Mouse (Mus musculus): ENCODE data around the gene Habp2.
A peak's percentile ranks its signal among the peaks of the same experiment; 100 is the strongest.
"Not testable (repeated sequence)": the region's sequence is repeated elsewhere in the genome, so short reads cannot be mapped to it uniquely, and the experiment has no call there.

Habp2 gene

GRCm38 (mm10) chr19:56296668-56297067 lies 9.7 kb downstream of the Habp2 start:
- no peak for DNase-seq (ENCODE audit: extremely low spot score)

GRCm38 (mm10) chr19:56297264-56297663 lies 10.3 kb downstream of the Habp2 start:
- no peak for DNase-seq (ENCODE audit: extremely low spot score)

- no peak for DNase-seq (ENCODE audit: extremely low spot score)
Observed at GRCm38 (mm10) chr19:56300835-56301234, 13.9 kb downstream of the Habp2 start.

DNA sequence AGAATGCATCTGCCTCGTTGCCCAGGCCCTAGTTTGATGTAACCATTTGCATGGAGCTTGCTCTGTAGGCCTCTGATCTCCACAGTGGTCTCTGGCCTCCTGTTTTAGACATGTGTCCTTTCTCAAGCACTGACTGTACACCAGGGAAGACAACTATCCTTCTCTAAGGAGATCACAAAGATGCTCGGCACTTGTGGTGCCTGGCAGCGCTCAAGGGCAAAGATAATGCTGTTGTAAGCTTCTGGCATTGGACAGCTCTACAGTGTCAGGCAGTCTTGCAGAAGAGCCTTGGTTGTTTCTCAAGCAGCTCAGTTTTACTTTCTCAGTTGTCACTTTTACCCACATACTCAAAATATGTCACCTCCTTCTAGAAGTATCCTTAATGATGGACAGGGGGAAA lies 29.6 kb downstream of the Habp2 start:
- DNase-seq (ENCODE audit: extremely low spot score): no peak

DNA sequence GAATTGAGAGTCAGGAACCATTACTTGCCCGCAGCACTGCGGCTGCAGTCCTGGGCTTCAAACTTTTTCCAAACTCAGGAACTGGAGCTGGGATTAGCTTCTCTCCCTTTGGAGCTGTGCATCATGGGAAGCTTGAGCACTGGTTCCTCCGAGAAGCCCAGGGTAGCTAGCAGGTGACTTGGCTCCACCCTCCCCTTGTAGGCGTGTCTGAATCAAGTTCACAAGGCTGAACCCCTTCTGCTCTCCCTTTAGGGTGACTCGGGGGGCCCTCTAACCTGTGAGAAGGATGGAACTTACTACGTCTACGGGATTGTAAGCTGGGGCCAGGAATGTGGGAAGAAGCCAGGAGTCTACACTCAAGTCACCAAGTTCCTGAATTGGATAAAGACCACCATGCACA lies 32.3 kb downstream of the Habp2 start:
- DNase-seq (ENCODE audit: extremely low spot score): no peak

DNA sequence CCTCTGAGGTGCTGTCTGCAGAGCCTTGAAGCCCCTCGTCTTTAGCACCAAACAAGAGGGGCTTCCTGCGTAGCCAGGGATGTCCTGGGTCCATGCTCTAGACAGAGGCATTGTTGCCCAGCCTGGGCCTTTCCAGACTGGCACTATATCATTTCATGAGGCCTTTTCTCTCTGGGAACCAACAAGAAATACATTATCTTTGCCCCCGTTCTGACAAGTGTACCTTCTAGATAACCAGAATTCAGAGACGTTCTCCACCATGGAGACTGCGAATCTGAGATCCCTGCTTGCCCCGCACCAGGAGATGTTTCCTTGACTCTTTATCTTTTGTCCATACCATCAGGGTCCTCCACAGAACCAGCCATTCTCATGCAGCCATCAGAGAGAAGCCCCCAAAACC lies 32.7 kb downstream of the Habp2 start:
- DNase-seq (ENCODE audit: extremely low spot score): no peak

DNA sequence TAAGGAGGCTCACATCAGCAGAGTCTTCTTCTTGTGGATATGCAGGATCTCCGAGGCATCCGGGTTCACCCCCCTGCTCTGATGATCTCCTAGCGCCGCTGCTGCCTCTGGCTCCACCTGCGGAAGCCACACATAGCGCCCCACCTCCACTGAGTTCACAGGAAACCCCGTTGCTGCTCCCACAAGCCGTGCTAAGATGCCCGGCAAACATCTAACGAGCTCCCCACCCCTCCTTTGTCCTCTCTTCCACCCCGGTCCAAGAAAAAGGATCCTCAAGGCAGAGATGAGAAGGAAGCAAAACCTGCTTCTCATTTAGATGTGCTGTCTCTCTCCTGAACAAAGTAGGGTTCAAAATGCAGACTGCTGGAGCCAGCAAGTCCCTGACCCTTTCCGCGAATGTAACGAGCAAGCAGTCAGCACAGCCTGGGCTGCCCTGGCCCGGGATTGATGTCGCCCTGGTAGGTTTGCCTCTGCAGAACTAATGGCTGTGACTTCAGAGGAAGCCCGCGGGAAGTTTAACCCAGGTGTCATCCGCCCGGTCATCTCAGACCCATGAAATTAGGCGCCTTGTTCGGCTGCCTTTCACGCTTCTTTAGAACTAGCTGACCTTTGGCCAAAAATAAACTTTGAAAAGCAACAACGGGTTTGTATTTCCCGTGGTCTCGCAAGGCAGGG lies 33.4 kb downstream of the Habp2 start:
- peak; percentile 52 for DNase-seq (ENCODE audit: extremely low spot score)

- DNase-seq (ENCODE audit: extremely low spot score): no peak
Observed at GRCm38 (mm10) chr19:56321303-56321920, 34.5 kb downstream of the Habp2 start.

DNA sequence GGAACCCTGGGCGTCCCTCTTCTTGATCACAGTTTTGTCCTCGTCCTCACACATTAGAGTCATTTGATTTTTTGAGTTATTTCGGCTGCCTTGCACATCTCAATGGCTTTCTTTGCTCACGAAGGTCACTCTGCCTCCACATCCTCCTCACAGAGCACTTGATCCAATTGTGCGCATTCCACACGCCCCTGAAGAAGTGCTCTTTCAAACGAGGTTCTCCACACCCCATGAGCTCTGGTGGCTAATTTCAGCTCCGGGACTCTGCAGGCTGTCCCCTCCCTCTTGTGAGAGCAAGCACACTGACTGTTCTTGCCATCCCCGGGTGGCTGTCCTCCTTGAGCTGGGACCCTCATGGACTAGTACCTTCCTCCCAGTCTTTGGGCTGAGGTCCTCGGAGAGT lies 38.7 kb downstream of the Habp2 start:
- no peak for DNase-seq (ENCODE audit: extremely low spot score)

DNA sequence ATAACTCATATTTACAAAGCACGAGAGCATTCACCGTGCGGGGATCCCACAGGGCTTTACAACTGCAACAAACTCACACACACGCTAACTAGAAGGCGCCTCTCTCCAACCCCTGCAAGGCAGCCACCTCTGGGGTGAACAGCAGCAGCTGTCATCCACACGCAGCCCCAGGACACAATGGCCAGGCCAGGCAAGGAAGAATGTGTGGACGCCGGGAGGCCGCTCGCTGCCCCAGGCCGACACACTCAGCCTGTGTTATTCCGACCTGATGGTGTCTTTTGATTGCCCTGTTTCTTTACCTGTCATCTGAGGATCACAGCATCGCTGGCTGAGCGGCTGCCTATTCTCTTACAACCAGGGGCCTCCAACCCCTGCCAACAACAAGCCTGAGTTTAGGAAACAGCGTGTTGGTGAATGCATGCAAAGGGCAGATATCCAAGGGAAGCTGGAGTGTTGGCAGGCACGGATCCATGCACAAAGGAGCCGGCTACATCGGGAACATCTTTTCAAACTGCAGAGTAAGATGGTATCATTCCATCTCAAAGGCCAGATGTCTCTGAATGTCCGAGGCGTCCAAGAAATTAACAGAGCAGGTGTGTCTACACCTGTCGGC lies 39.4 kb downstream of the Habp2 start:
- DNase-seq (ENCODE audit: extremely low spot score): no peak

GRCm38 (mm10) chr19:56336321-56336720 lies 49.4 kb downstream of the Habp2 start:
- DNase-seq (ENCODE audit: extremely low spot score): no peak

DNA sequence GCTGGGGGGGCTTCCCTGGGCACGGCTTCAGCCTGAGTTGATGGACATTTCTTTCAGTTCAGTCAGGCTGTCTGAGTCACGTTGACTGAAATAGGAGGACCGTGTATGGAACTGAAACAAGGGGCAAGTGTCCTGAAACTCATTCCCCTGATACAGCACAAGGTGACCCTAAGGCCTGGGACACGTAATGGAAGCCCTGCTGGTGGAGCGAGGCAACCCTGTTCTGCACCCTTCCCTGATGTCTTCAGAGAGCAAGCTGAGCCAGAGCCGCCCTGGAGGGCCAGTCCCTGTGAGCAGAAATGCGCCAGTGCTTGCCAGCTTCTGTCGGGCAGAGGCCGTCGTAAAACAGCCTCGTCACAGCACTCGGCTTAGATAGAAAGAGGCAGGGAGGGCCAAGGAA lies 49.9 kb downstream of the Habp2 start:
- no peak for DNase-seq (ENCODE audit: extremely low spot score)

DNA sequence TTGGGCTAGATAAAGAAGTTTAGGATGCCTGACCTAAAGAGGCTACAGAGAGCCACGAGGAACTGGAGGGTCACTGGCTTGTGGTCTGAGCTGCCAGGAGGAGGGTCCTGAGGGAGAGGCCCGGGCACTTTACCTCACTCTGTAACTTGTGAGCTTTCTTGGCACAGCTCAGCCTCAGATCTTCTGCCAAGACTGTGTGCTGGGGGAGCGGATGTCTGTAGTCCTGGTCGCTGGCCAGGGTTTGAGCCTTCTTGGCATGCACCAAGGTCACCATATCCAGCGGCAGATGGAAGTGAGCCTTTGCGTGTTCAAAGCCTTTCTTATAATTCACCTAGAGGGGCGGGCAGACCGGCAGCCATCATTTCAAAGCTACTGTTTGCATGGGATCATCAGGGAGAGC lies 55.1 kb downstream of the Habp2 start:
- no peak for DNase-seq (ENCODE audit: extremely low spot score)

DNA sequence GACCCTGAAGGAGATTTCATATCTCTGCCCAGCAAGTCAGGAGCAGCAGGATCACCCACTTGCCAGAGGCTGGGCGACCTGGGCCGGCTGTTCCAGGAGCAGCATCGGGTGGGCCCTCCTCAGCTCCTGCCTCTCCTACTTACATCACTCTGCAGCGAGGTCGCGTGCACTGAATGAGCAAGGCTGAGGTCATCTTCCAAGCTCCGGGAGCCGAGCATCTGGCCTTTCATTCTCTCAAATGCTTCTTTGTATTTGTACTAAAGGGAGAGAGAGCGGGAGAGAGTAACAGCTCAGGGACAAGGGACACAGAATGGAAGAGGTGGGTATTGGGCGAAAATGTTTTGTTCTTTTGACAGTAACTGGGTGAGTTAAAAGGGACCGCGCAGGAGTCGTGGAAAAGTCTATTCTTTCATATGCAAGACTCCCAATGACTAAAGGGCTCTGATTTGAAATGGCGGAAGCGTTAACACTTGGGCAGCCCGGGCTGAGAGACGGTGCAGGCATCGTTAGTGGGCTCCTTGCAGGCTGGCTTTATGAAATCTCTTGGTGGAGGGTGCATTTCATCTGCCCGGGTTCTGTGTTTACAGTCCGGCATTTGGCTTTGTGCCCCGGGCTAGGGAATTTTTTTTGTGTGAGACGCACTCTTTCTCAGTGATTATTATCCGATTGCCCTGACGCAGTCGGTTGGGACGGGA lies 57.1 kb downstream of the Habp2 start:
- peak; percentile 36 for DNase-seq (ENCODE audit: extremely low spot score)

GRCm38 (mm10) chr19:56346016-56346415 lies 59.1 kb downstream of the Habp2 start:
- no peak for DNase-seq (ENCODE audit: extremely low spot score)

DNA sequence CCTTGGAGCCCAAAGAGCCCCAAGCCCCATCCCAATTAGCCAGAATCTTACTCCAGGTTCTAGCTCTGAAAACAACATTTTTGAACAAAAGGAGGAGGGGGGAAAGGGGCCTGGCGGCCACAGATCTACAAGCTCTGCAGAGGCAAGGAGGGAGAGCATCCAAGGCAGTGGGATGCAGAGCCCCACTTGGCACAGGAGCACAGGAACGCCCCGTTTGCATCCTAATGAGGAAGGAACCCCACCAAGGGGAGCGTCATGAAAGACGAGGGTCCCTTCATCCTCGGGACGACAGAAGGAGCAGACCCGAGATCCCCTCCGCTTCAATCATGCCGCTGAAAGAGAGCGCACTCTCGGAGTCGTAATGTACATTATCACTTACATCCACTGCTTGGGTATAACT lies 59.8 kb downstream of the Habp2 start:
- DNase-seq (ENCODE audit: extremely low spot score): no peak

DNA sequence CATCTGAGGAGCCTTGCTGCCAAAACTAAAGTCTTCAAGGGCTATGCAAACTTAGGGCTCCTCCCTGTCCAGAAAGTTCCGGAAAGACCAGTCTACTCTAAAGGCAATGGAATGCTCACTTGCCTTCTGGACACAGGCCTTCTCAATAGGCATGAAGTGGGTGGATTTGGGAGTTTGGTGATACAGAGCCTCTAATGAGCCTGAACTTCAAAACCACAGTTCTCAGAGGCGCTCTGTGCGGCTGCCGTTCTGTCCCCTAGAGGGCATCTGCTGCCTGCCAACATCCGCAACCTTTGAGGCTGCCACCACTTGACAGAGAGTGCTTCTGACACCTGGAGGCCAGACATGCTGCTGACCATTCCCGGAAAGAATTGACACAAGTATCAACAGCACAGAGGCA lies 62.4 kb downstream of the Habp2 start:
- no peak for DNase-seq (ENCODE audit: extremely low spot score)

DNA sequence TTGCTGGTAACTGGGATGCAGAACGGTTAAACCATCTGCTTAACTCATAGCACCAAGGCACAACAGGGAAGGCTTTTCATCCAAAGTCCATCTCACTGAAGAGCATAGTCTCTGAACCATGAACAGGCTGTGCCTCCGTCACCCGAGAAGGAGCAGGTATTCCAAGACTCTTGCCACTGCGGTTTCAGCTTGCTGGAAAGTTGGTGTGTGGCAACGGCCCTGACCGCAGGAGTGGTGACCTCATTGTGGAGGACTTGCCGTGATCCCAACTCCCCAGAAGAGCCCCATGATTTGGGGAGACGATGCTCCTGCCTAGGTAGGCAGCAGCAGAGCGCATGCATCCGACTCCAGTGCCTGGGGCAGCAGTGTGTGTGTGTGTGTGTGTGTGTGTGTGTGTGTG lies 66.8 kb downstream of the Habp2 start:
- no peak for DNase-seq (ENCODE audit: extremely low spot score)

- no peak for DNase-seq (ENCODE audit: extremely low spot score)
Observed at GRCm38 (mm10) chr19:56355201-56355600, 68.3 kb downstream of the Habp2 start.

GRCm38 (mm10) chr19:56356480-56357373 lies 69.8 kb downstream of the Habp2 start:
- peak; percentile 70 for DNase-seq (ENCODE audit: extremely low spot score)

DNA sequence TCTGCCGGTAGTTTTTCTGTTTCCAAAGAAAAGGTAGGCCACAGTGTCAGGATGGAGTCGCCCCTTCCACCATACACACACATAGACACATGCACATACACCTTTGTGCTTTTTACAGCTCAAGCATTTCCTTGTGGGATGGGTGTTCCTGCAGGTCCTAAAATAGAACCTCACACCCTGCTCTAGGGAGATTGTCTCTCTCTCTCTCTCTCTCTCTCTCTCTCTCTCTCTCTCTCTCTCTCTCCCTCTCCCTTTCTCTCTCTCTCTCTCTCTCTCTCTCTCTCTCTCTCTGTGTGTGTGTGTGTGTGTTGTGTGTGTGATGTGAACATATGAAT lies 70.4 kb downstream of the Habp2 start:
- not testable (repeated sequence) for DNase-seq (ENCODE audit: extremely low spot score)

DNA sequence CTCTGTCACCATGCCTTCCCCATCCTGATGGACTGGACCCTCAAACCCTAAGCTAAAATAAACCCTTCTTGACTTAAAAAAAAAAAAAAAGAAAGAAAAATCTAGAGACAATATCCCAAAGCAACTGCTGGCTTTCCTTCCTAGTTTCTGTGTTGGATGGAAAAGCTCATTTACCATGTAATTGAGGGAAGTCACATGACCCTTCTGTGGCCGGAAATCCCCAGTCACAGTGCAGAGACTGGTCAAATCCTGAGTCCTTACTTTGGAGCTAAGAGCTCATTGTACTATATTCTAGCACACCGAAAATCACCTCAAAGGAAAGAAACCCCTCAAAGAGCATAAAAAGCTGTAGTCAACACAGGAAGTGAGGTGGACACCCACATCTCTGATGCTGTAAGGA lies 72.0 kb downstream of the Habp2 start:
- no peak for DNase-seq (ENCODE audit: extremely low spot score)

All from embryo, embryonic 9.5 days (tissue).